Mouse (Mus musculus): Measurements from ENCODE around the gene Cmtm4.
"Not testable (repeated sequence)": the region's sequence is repeated elsewhere in the genome, so short reads cannot be mapped to it uniquely, and the experiment has no call there.

Cmtm4 gene

GRCm38 (mm10) chr8:104339983-104340232 is 55.7 kb downstream of the Cmtm4 start:
- in situ Hi-C loops (cut with MboI, MseI) = loop anchor here (5.0 kb wide), 2 partner anchors 62 to 102 kb away; partner anchors contain the start of gene Dync1li2

GRCm38 (mm10) chr8:104339229-104339982 is 56.2 kb downstream of the Cmtm4 start, which contains the start of gene Cmtm3:
Gene Cmtm3, plus strand, starts transcription at chr8:104339410.
- in situ Hi-C loops (cut with MboI, MseI) = no loop called here

- in situ Hi-C loops (cut with MboI, MseI) = no loop called here
Observed at GRCm38 (mm10) chr8:104337890-104338289, 57.7 kb downstream of the Cmtm4 start.

GRCm38 (mm10) chr8:104336806-104337205 is 58.8 kb downstream of the Cmtm4 start:
- in situ Hi-C loops (cut with MboI, MseI) = no loop called here

- in situ Hi-C loops (cut with MboI, MseI) = no loop called here
Observed at GRCm38 (mm10) chr8:104334196-104334595, 61.4 kb downstream of the Cmtm4 start.

GRCm38 (mm10) chr8:104333786-104334185 is 61.8 kb downstream of the Cmtm4 start:
- in situ Hi-C loops (cut with MboI, MseI) = no loop called here

- in situ Hi-C loops (cut with MboI, MseI) = no loop called here
Observed at GRCm38 (mm10) chr8:104332665-104333631, 62.7 kb downstream of the Cmtm4 start.

GRCm38 (mm10) chr8:104321930-104322329 is 73.7 kb downstream of the Cmtm4 start, which contains the start of gene Cmtm2b:
Gene Cmtm2b, plus strand, starts transcription at chr8:104322230.
- in situ Hi-C loops (cut with MboI, MseI) = not testable (repeated sequence)

- in situ Hi-C loops (cut with MboI, MseI) = not testable (repeated sequence)
Observed at GRCm38 (mm10) chr8:104321267-104321666, 74.3 kb downstream of the Cmtm4 start, which contains the start of gene Gm11020. Gene Gm11020, plus strand, starts transcription at chr8:104321567.

GRCm38 (mm10) chr8:104313311-104313710 is 82.3 kb downstream of the Cmtm4 start:
- in situ Hi-C loops (cut with MboI, MseI) = no loop called here

- in situ Hi-C loops (cut with MboI, MseI) = not testable (repeated sequence)
Observed at GRCm38 (mm10) chr8:104312023-104312422, 83.6 kb downstream of the Cmtm4 start.

GRCm38 (mm10) chr8:104309441-104310155 is 86.0 kb downstream of the Cmtm4 start, which contains the start of the genes Gm45711 and Cmtm1:
Gene Gm45711, minus strand, starts transcription at chr8:104310081.
Gene Cmtm1, minus strand, starts transcription at chr8:104310145.
- in situ Hi-C loops (cut with MboI, MseI) = loop anchor here (5.0 kb wide), 1 partner anchor 42 kb away; no protein-coding TSS in a partner anchor

GRCm38 (mm10) chr8:104308341-104308740 is 87.3 kb downstream of the Cmtm4 start:
- in situ Hi-C loops (cut with MboI, MseI) = loop anchor here (5.0 kb wide), 1 partner anchor 41 kb away; no protein-coding TSS in a partner anchor

- in situ Hi-C loops (cut with MboI, MseI) = loop anchor here (5.0 kb wide), 1 partner anchor 38 kb away; no protein-coding TSS in a partner anchor
Observed at GRCm38 (mm10) chr8:104304962-104305361, 90.6 kb downstream of the Cmtm4 start.

GRCm38 (mm10) chr8:104302536-104302935 is 93.1 kb downstream of the Cmtm4 start:
- in situ Hi-C loops (cut with MboI, MseI) = not testable (repeated sequence)

GRCm38 (mm10) chr8:104301577-104301976 is 94.0 kb downstream of the Cmtm4 start:
- in situ Hi-C loops (cut with MboI, MseI) = not testable (repeated sequence)
